Mouse (Mus musculus) pancreas, adult 10 weeks (tissue): Measurements from ENCODE around the gene Ewsr1. TPM values are rescaled to one million over a fixed set of nuclear protein-coding genes. Genes with fewer than 3 reads are reported as not detected.

Experiments used
- polyA plus RNA-seq: library from polyadenylated mRNA; stranded (reverse); fragments of 350-450 nt; fragmentation: Illumina TruSeq; extraction: RNeasy Lipid Tissue Mini Kit (QIAGEN cat#74804); gene quantifications from one replicate; pipeline ENCODE4 v1.2.3, GENCODE M21; 2015; ENCODE audit warnings: low read depth, low replicate concordance; ENCODE audit not compliant: insufficient read depth

Gene Ewsr1
- polyA plus RNA-seq = 92.0 TPM

DNA sequence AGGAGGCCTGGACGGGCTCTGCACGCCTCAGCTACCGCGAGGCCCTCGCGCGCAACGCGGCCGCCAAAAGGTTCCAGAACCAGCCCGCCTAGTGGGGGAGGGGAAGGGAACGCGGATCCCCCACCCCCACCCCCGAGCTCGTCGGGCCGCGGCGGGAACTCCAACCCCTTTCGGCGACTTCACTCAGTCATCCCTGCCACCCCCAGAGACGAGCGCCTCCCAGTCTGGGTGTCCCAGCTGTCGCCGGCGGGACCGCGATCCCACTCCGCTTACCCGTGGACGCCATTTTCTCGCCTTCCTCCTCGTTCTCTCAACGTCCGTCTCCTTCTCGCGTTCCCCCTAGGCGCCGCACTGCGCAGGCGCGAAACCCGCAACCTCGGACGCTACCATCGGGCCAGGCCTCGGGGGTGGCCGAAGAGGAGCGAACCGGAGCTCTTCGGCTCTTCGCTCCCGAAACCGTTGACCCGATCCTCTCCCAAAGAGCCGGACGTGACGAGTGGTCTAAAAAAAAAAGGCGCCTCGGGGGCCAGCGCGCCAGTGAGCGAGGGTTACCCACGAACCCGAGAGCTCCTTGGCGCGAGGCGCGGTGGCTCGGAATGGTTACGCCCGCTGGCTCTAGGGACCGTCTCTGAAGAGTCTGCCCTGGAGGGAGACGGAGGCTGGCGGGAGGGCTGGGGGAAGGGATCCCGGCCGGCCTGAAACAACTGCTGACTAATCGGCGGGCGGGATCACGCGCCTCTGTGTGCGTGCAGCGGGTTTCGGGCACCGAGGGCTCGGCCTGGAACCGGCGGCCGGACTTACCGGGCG is at the start of gene Ewsr1, which contains the start of gene Rhbdd3:
Gene Ewsr1 (minus strand): TSS at position 531 of the 807 bp plus-strand sequence.
Gene Rhbdd3 (plus strand): TSS at position 191 of the 807 bp plus-strand sequence.

DNA sequence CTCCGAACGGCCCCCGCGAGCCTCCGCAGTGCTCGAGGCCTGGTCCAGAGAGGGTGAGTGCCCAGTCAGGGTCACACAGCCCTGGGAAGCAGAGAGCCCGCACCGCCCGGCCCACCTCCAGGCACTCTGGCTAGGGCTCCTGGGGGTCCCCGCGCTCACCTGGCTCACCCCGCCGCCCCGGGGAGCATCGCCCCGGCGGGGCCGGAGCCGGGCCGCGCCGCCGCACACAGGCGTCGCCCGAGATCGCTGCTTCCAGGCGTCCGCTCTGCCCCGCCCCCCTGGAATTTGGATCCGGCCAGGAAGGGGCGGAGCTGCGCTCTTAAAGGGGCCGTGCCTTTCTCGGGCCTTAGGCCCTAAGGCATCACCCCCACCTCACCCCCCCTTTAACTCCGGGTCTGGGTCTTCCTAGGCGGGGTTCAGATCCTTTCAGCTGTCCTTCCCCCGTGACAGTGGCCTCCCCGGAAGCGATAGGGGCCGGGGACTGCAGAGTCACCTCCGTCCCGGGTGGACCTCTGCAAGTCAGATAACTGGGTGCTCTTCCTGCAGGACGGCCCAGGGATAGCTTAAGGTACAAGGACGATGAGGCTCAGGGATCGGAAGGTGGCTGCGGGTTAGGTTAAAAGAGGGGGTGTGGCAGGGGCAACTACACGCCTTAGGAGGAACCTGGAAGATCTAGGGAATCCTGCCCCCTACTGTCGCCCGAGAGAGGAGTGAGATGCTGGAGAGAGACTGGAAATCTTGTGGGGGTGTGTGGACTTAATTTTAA is 33.8 kb downstream of the Ewsr1 start, which contains the start of gene Gas2l1:
Gene Gas2l1 (minus strand): TSS at position 272 of the 766 bp plus-strand sequence.

GRCm38 (mm10) chr11:5057856-5058641 is 41.0 kb downstream of the Ewsr1 start, which contains the start of gene Rasl10a:
TSS of gene Rasl10a (plus strand) at chr11:5058128.

Other genes with a start within 250 kb of the Ewsr1 start
- 14.9 TPM for gene Nf2, start 249.7 kb downstream of the Ewsr1 start, polyA plus RNA-seq
- gene Nipsnap1, start 225.3 kb downstream of the Ewsr1 start, polyA plus RNA-seq = 4.2 TPM
- gene Thoc5, start 203.9 kb downstream of the Ewsr1 start, polyA plus RNA-seq = 5.7 TPM
- gene Nefh, start 151.2 kb downstream of the Ewsr1 start, polyA plus RNA-seq = not detected
- 17.8 TPM for gene Ap1b1, start 112.4 kb downstream of the Ewsr1 start, polyA plus RNA-seq
- not detected for gene Rasl10a, start 41.1 kb downstream of the Ewsr1 start, polyA plus RNA-seq
- 11.4 TPM for gene Gas2l1, start 33.9 kb downstream of the Ewsr1 start, polyA plus RNA-seq
- gene Rhbdd3, start 340 bp downstream of the Ewsr1 start, polyA plus RNA-seq = 7.2 TPM
- gene Emid1, start 53.0 kb upstream of the Ewsr1 start, polyA plus RNA-seq = 3.7 TPM
- 6.4 TPM for gene Kremen1, start 162.3 kb upstream of the Ewsr1 start, polyA plus RNA-seq